Mouse (Mus musculus) lung, postnatal 0 days (tissue): ENCODE data around the gene Hspa1a.

ENCODE experiments used
- CTCF ChIP-seq: IDR thresholded peaks from 2 replicates; pipeline ENCODE4 v1.5.1; 2016; ENCODE audit warnings: antibody characterized with exemption, mild to moderate bottlenecking
- EP300 ChIP-seq: IDR thresholded peaks from 2 replicates; pipeline ENCODE4 v1.6.1; 2016; ENCODE audit warnings: antibody characterized with exemption, mild to moderate bottlenecking, control low read depth

DNA sequence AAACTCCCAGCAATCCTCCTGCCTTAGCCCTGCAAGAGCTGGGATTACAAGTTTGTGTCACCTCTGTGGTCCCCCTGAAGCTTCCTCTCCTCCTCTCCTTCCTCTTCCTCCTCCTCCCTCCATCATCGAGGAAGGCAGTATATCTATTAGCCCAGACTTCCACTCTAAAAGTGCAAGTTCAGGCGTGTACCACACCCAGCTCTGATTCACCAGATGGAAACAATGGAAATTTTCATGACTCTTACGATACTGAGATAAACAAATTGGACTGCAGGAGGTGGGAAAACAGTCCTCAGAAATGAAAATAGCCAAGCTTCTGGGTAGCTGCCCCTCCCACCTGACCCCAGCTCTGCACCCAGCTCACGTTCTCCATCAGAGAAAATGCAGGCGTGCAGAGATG, 6.3 kb downstream of the Hspa1a start:
- TF ChIP-seq CTCF = no peak
- TF ChIP-seq EP300 = peak; percentile 33; the same call in 1 of the 2 replicates
